Comparison of ENCODE assay signal across 38 mouse cellular contexts in genomic region chr11:3996840-3997239, GRCm38 (mm10). TPM values are rescaled to one million over a fixed set of nuclear protein-coding genes. Genes with fewer than 3 reads are reported as not detected.
"Had no signal": no experiment of that assay in that cellular context is flagged by ENCODE, and none has a peak within 500 bp of the region (broad histone marks: within the 10 kb centered on the region; RNA-seq: fewer than 3 reads in every experiment).

No protein-coding gene starts in this region.

- H3K4me3 ChIP-seq: heart, embryonic 13.5 days; heart, embryonic 15.5 days; hindbrain, embryonic 15.5 days; kidney, embryonic 15.5 days; limb, embryonic 13.5 days; limb, embryonic 15.5 days; liver, embryonic 13.5 days had no signal

- H3K4me2 ChIP-seq: heart, embryonic 11.5 days; heart, embryonic 13.5 days; hindbrain, embryonic 15.5 days; kidney, embryonic 15.5 days; limb, embryonic 13.5 days; limb, embryonic 15.5 days; liver, embryonic 13.5 days had no signal

- DNase-seq: forebrain, postnatal 0 days; gastrocnemius, postnatal 14 days; gastrocnemius, postnatal 36 days; heart, adult 18-20 months; kidney, adult 11 months; kidney, adult 2 months; kidney, adult 9 months; kidney, postnatal 14 days; kidney, postnatal 36 days; layer of hippocampus, adult 9-11 months; layer of hippocampus, postnatal 36 days; left cerebral cortex, postnatal 4 days; liver, embryonic 13.5 days had no signal

- H3K27ac ChIP-seq: heart, embryonic 13.5 days; heart, embryonic 15.5 days; hindbrain, embryonic 15.5 days; hindbrain, postnatal 0 days; kidney, embryonic 15.5 days; kidney, postnatal 0 days; limb, embryonic 13.5 days; limb, embryonic 15.5 days; liver, embryonic 13.5 days had no signal

- H3K36me3 ChIP-seq: heart, embryonic 13.5 days; heart, embryonic 15.5 days; hindbrain, embryonic 15.5 days; kidney, embryonic 15.5 days; limb, embryonic 13.5 days; limb, embryonic 15.5 days; liver, embryonic 13.5 days had no signal

- ATAC-seq: forebrain, postnatal 0 days; hindbrain, postnatal 0 days; intestine, embryonic 16.5 days had no signal

- H3K9ac ChIP-seq: forebrain, postnatal 0 days; heart, embryonic 13.5 days; heart, embryonic 15.5 days; hindbrain, embryonic 15.5 days; kidney, embryonic 15.5 days; limb, embryonic 13.5 days; limb, embryonic 15.5 days; liver, embryonic 13.5 days had no signal

- H3K9me3 ChIP-seq: heart, embryonic 13.5 days; heart, embryonic 15.5 days; hindbrain, embryonic 15.5 days; kidney, embryonic 15.5 days; limb, embryonic 13.5 days; limb, embryonic 15.5 days; liver, embryonic 13.5 days had no signal

RNA-seq across cellular contexts. Expression of gene 4930556J24Rik, which starts 20.3 kb away (rescaled TPM):
- total RNA-seq: forebrain, postnatal 0 days; gastrocnemius, adult 18-20 months; gastrocnemius, adult 8-10 months; gastrocnemius, postnatal 14 days; gastrocnemius, postnatal 36 days; heart, adult 18-20 months; heart, adult 8-10 months; heart, postnatal 25 days; hematopoietic stem cell, adult 5-6 weeks; hindbrain, postnatal 0 days; layer of hippocampus, postnatal 14 days; left cerebral cortex, adult 18-20 months; left cerebral cortex, adult 8-10 months; left cerebral cortex, postnatal 25 days; left cerebral cortex, postnatal 4 days had no signal
- polyA plus RNA-seq: forebrain, postnatal 0 days; gonadal fat pad, adult 2 months; heart, embryonic 13.5 days; heart, embryonic 15.5 days; heart, postnatal 0 days; intestine, embryonic 16.5 days; large intestine, adult 2 months; limb, embryonic 11.5 days; limb, embryonic 15.5 days; liver, adult 2 months; liver, embryonic 13.5 days had no signal

RNA-seq across cellular contexts. Expression of gene Sec14l4, which starts 34.4 kb away (rescaled TPM):
- total RNA-seq: forebrain, postnatal 0 days; gastrocnemius, adult 18-20 months; gastrocnemius, adult 8-10 months; gastrocnemius, postnatal 14 days; gastrocnemius, postnatal 36 days; hematopoietic stem cell, adult 5-6 weeks; hindbrain, postnatal 0 days; left cerebral cortex, adult 18-20 months; left cerebral cortex, postnatal 4 days had no signal
- polyA plus RNA-seq: forebrain, postnatal 0 days; heart, embryonic 11.5 days; heart, embryonic 13.5 days; heart, postnatal 0 days; hindbrain, embryonic 11.5 days; hindbrain, embryonic 15.5 days; hindbrain, postnatal 0 days; kidney, embryonic 15.5 days; kidney, postnatal 0 days; limb, embryonic 11.5 days had no signal
